In the genomic region with DNA sequence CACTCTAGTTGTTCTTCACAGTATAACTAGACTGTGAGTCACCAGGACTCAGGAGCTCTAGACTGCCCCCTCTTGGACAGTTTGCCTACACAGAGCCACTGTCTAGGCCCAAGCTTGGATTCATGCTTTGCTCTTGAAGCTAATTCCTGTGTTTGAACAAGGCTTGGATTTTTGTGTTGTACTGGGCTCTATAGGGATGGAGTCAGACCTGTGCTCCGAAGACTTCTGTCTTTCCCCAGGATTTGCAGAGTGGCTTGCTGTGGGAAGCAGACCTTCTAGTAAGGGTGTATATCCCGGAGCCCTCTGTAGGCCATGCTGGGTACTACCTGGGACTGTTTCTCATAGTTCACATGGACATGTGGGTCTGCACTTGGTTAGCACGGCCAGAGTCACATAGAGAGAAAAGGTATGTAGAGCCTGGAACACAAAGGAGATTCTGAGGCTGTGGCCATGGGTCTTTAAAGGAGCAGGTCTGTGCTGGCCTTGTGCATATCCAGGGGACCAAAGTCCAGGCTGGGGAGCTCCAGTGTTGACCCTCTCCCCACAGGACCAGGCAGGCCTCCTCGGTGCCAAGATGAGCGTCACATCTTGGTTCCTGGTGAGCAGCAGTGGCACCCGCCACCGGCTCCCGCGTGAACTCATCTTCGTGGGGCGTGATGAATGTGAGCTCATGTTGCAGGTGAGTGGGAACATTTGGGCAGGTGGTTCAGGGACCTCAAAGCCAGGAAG, we compare ENCODE assay signal across 9 mouse cellular contexts. TPM values are rescaled to one million over a fixed set of nuclear protein-coding genes. Genes with fewer than 3 reads are reported as not detected.
A peak's percentile ranks its signal among the peaks of the same experiment; 100 is the strongest.
DNase-seq lines count a peak whose midpoint lies in the region; ATAC-seq and TF ChIP-seq lines count a peak whose summit lies in the region.
"Had no signal": no experiment of that assay in that cellular context is flagged by ENCODE, and none has a peak within 500 bp of the region (broad histone marks: within the 10 kb centered on the region; RNA-seq: fewer than 3 reads in every experiment).

No protein-coding gene starts in this region.

- H3K36me3 ChIP-seq in heart, embryonic 12.5 days, result no peaks in the 10 kb centered on the region
- H3K36me3 ChIP-seq in embryonic facial prominence, embryonic 10.5 days (replicated peaks), result no peaks in the 10 kb centered on the region; the same call in 1 of the 2 replicates
- H3K36me3 ChIP-seq in hindbrain, embryonic 13.5 days, result peaks cover 23% of the 10 kb centered on the region
- H3K36me3 ChIP-seq in midbrain, embryonic 13.5 days, result peaks cover 18% of the 10 kb centered on the region
- H3K36me3 ChIP-seq: liver, embryonic 15.5 days had no signal

- H3K9ac ChIP-seq in heart, embryonic 12.5 days, result no peak overlapping the region
- no peak overlapping the region for H3K9ac ChIP-seq in hindbrain, embryonic 13.5 days
- H3K9ac ChIP-seq in midbrain, embryonic 13.5 days (replicated peaks), result no peak overlapping the region
- H3K9ac ChIP-seq: liver, embryonic 15.5 days had no signal

- peaks cover 27% of the 10 kb centered on the region for H3K4me1 ChIP-seq in heart, embryonic 12.5 days (replicated peaks)
- H3K4me1 ChIP-seq in embryonic facial prominence, embryonic 10.5 days, result peaks cover 46% of the 10 kb centered on the region
- H3K4me1 ChIP-seq in hindbrain, embryonic 13.5 days (replicated peaks), result peaks cover 56% of the 10 kb centered on the region
- peaks cover 46% of the 10 kb centered on the region for H3K4me1 ChIP-seq in midbrain, embryonic 13.5 days (replicated peaks)

- peak; percentile 52 for DNase-seq in heart, adult 8-10 months (ENCODE audit: low spot score)
- DNase-seq in adrenal gland, postnatal 14 days, result peak; percentile 80
- peak; percentile 81 for DNase-seq in embryonic facial prominence, embryonic 10.5 days (ENCODE audit: low spot score)
- peak; percentile 60 to 69 for DNase-seq in left cerebral cortex, adult 2 months (ENCODE audit: extremely low spot score in 1 of 2, low spot score in 2 of 2)
- peak; percentile 46 to 81 for DNase-seq in spleen, postnatal 10 days (ENCODE audit: low spot score in 2 of 2)

- no peak overlapping the region for H3K27ac ChIP-seq in heart, embryonic 12.5 days (ENCODE audit: poor library complexity, severe bottlenecking)
- no peak overlapping the region for H3K27ac ChIP-seq in embryonic facial prominence, embryonic 10.5 days (replicated peaks)
- H3K27ac ChIP-seq in hindbrain, embryonic 13.5 days, result no peak overlapping the region
- H3K27ac ChIP-seq in left cerebral cortex, adult 2 months, result no peak overlapping the region
- no peak overlapping the region for H3K27ac ChIP-seq in midbrain, embryonic 13.5 days
- H3K27ac ChIP-seq: liver, embryonic 15.5 days had no signal

- intact Hi-C loops in left cerebral cortex, adult 2 months (cut with DNase I), result no loop called here

- WGBS in heart, embryonic 12.5 days, result 67% methylated on average over 11 of the region's 11 CpGs
- WGBS in embryonic facial prominence, embryonic 10.5 days, result 79% methylated on average over 11 of the region's 11 CpGs
- 79% methylated on average over 11 of the region's 11 CpGs for WGBS in hindbrain, embryonic 13.5 days
- 79% methylated on average over 11 of the region's 11 CpGs for WGBS in midbrain, embryonic 13.5 days

- H3K27me3 ChIP-seq in heart, embryonic 12.5 days (replicated peaks), result peaks cover 46% of the 10 kb centered on the region
- peaks cover 56% of the 10 kb centered on the region for H3K27me3 ChIP-seq in embryonic facial prominence, embryonic 10.5 days (replicated peaks; ENCODE audit: low read depth, poor library complexity, severe bottlenecking)
- H3K27me3 ChIP-seq in hindbrain, embryonic 13.5 days, result peaks cover 29% of the 10 kb centered on the region
- peaks cover 35% of the 10 kb centered on the region for H3K27me3 ChIP-seq in midbrain, embryonic 13.5 days

- H3K4me2 ChIP-seq in heart, embryonic 12.5 days, result no peak overlapping the region
- 0 out of 2 replicates have a peak overlapping the region, but pooled peaks have one; percentile 6 for H3K4me2 ChIP-seq in hindbrain, embryonic 13.5 days
- H3K4me2 ChIP-seq in midbrain, embryonic 13.5 days (replicated peaks), result 0 out of 2 replicates have a peak overlapping the region, but pooled peaks have one; percentile 96

- peak; percentile 71 for TF ChIP-seq CTCF in left cerebral cortex, adult 2 months (IDR thresholded peaks at IDR 0.05)

- no peak overlapping the region for H3K4me3 ChIP-seq in heart, embryonic 12.5 days
- no peak overlapping the region for H3K4me3 ChIP-seq in embryonic facial prominence, embryonic 10.5 days
- H3K4me3 ChIP-seq in hindbrain, embryonic 13.5 days, result peak overlapping the region; percentile 4; the same call in 1 of the 2 replicates
- H3K4me3 ChIP-seq in left cerebral cortex, adult 2 months, result no peak overlapping the region
- no peak overlapping the region for H3K4me3 ChIP-seq in midbrain, embryonic 13.5 days (replicated peaks)
- H3K4me3 ChIP-seq: liver, embryonic 15.5 days had no signal

- no peak for ATAC-seq in heart, embryonic 12.5 days (ENCODE audit: insufficient number of reproducible peaks, low FRiP score)
- ATAC-seq in hindbrain, embryonic 13.5 days (ENCODE audit: low FRiP score), result no peak
- ATAC-seq in midbrain, embryonic 13.5 days, result peak; percentile 12; the same call in 1 of the 2 replicates

- H3K9me3 ChIP-seq in heart, embryonic 12.5 days (replicated peaks), result no peaks in the 10 kb centered on the region
- H3K9me3 ChIP-seq in embryonic facial prominence, embryonic 10.5 days, result no peaks in the 10 kb centered on the region
- no peaks in the 10 kb centered on the region for H3K9me3 ChIP-seq in hindbrain, embryonic 13.5 days
- no peaks in the 10 kb centered on the region for H3K9me3 ChIP-seq in midbrain, embryonic 13.5 days
- H3K9me3 ChIP-seq: liver, embryonic 15.5 days had no signal

RNA-seq across cellular contexts. Expression of gene Cep170b, which starts 4.0 kb away (rescaled TPM):
- total RNA-seq in heart, adult 8-10 months (2022), result 10 to 100 TPM; 12.3 to 14.7 (median 13.4) TPM
- polyA plus RNA-seq in heart, embryonic 12.5 days (2016; fragmentation: Nextera tagmentation; extraction: Ambion mirVana), result 7.0 and 7.3 TPM in 2 replicates
- 29.1 and 33.0 TPM in 2 replicates for total RNA-seq in adrenal gland, postnatal 14 days (2021)
- 9.7 and 10.6 TPM in 2 replicates for polyA plus RNA-seq in embryonic facial prominence, embryonic 10.5 days (2016; fragmentation: Nextera tagmentation; extraction: Ambion mirVana)
- polyA plus RNA-seq in hindbrain, embryonic 13.5 days (2015; fragmentation: Nextera tagmentation; extraction: Ambion mirVana), result 24.2 and 24.9 TPM in 2 replicates
- 100 to 1,000 TPM; 280 to 294 TPM for total RNA-seq in left cerebral cortex, adult 2 months (2021)
- polyA plus RNA-seq in midbrain, embryonic 13.5 days (2015; fragmentation: Nextera tagmentation; extraction: Ambion mirVana), result 20.2 and 22.0 TPM in 2 replicates

RNA-seq across cellular contexts. Expression of gene Pld4, which starts 36.2 kb away (rescaled TPM):
- total RNA-seq in heart, adult 8-10 months (2022), result 1 to 10 TPM; 3.4 to 8.1 (median 4.3) TPM
- 3.0 and 4.2 TPM in 2 replicates for polyA plus RNA-seq in heart, embryonic 12.5 days (2016; fragmentation: Nextera tagmentation; extraction: Ambion mirVana)
- 6.4 and 19.9 TPM in 2 replicates for total RNA-seq in adrenal gland, postnatal 14 days (2021)
- 3.9 and 4.6 TPM in 2 replicates for polyA plus RNA-seq in embryonic facial prominence, embryonic 10.5 days (2016; fragmentation: Nextera tagmentation; extraction: Ambion mirVana)
- polyA plus RNA-seq in hindbrain, embryonic 13.5 days (2015; fragmentation: Nextera tagmentation; extraction: Ambion mirVana), result 6.4 and 7.0 TPM in 2 replicates
- 10 to 100 TPM in 1 of 2 experiments, 1 to 10 TPM in 1; 7.4 to 10.1 TPM for total RNA-seq in left cerebral cortex, adult 2 months (2021)
- 5.2 and 6.4 TPM in 2 replicates for polyA plus RNA-seq in midbrain, embryonic 13.5 days (2015; fragmentation: Nextera tagmentation; extraction: Ambion mirVana)

RNA-seq across cellular contexts. Expression of gene Zbtb42, which starts 45.6 kb away (rescaled TPM):
- total RNA-seq in heart, adult 8-10 months (2022), result 1 to 10 TPM; 4.0 to 5.5 (median 4.9) TPM
- 4.7 and 6.4 TPM in 2 replicates for polyA plus RNA-seq in heart, embryonic 12.5 days (2016; fragmentation: Nextera tagmentation; extraction: Ambion mirVana)
- 2.8 and 4.6 TPM in 2 replicates for total RNA-seq in adrenal gland, postnatal 14 days (2021)
- 4.3 and 4.5 TPM in 2 replicates for polyA plus RNA-seq in embryonic facial prominence, embryonic 10.5 days (2016; fragmentation: Nextera tagmentation; extraction: Ambion mirVana)
- 3.6 and 4.6 TPM in 2 replicates for polyA plus RNA-seq in hindbrain, embryonic 13.5 days (2015; fragmentation: Nextera tagmentation; extraction: Ambion mirVana)
- 1 to 10 TPM; 1.1 to 1.2 TPM for total RNA-seq in left cerebral cortex, adult 2 months (2021)
- polyA plus RNA-seq in midbrain, embryonic 13.5 days (2015; fragmentation: Nextera tagmentation; extraction: Ambion mirVana), result 2.8 and 3.3 TPM in 2 replicates

RNA-seq across cellular contexts. Expression of gene Akt1, which starts 49.6 kb away (rescaled TPM):
- 100 to 1,000 TPM; 161 to 195 (median 179) TPM for total RNA-seq in heart, adult 8-10 months (2022)
- polyA plus RNA-seq in heart, embryonic 12.5 days (2016; fragmentation: Nextera tagmentation; extraction: Ambion mirVana), result 180 and 184 TPM in 2 replicates
- total RNA-seq in adrenal gland, postnatal 14 days (2021), result 245 and 247 TPM in 2 replicates
- 47.0 and 53.4 TPM in 2 replicates for polyA plus RNA-seq in embryonic facial prominence, embryonic 10.5 days (2016; fragmentation: Nextera tagmentation; extraction: Ambion mirVana)
- 60.8 and 64.5 TPM in 2 replicates for polyA plus RNA-seq in hindbrain, embryonic 13.5 days (2015; fragmentation: Nextera tagmentation; extraction: Ambion mirVana)
- 100 to 1,000 TPM; 144 to 157 TPM for total RNA-seq in left cerebral cortex, adult 2 months (2021)
- polyA plus RNA-seq in midbrain, embryonic 13.5 days (2015; fragmentation: Nextera tagmentation; extraction: Ambion mirVana), result 55.9 and 61.1 TPM in 2 replicates
